Mouse (Mus musculus) testis, adult 2 months (tissue): Measurements from ENCODE around the gene Defb28.

Experiments
- CTCF ChIP-seq: fragments of 200-500 bp; IDR thresholded peaks from 2 replicates; pipeline ENCODE4 v1.5.1; 2012; ENCODE audit warnings: low read depth, mild to moderate bottlenecking, inconsistent platforms, low read length, moderate library complexity; ENCODE audit not compliant: control insufficient read depth, insufficient read depth, insufficient replicate concordance
- POLR2A ChIP-seq: fragments of 200-500 bp; IDR thresholded peaks from 2 replicates; pipeline ENCODE4 v1.6.1; 2012; ENCODE audit warnings: low read depth, mild to moderate bottlenecking, inconsistent platforms, low read length, moderate library complexity; ENCODE audit not compliant: control insufficient read depth

DNA sequence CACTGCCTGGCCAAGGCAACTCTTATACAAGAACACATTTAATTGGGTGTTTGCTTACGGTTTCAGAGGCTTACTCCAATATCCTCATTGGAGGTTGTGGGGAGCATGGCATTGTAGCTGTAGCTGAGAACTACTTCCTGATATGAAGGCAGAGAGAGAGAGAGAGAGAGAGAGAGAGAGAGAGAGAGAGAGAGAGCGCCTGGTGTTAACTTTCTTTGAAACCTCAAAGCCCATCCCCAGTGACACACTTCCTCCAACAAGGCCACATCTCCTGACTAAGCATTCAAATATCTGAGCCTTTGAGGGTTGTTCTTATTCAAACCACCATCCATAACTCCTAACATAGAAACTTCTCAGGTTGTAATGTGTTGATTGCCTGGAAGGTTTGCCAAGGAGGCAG, 14.1 kb upstream of the Defb28 start:
- TF ChIP-seq CTCF (no peak), POLR2A (no peak)
